Mouse (Mus musculus): Measurements from ENCODE around the gene Ston2.
A peak's percentile ranks its signal among the peaks of the same experiment; 100 is the strongest.

The Ston2 gene

GRCm38 (mm10) chr12:91787959-91788437 lies at the start of gene Ston2:
TSS of gene Ston2 (minus strand) at chr12:91788387.
- DNase-seq (ENCODE audit: low read depth, low spot score): no peak

- DNase-seq (ENCODE audit: low read depth, low spot score): no peak
These were observed 49.3 kb upstream of the Ston2 start for GRCm38 (mm10) chr12:91837401-91838065.

GRCm38 (mm10) chr12:91833939-91834333 lies 45.7 kb upstream of the Ston2 start:
- no peak for DNase-seq (ENCODE audit: low read depth, low spot score)

GRCm38 (mm10) chr12:91833237-91833938 lies 45.2 kb upstream of the Ston2 start:
- no peak for DNase-seq (ENCODE audit: low read depth, low spot score)

GRCm38 (mm10) chr12:91831410-91831809 lies 43.2 kb upstream of the Ston2 start:
- no peak for DNase-seq (ENCODE audit: low read depth, low spot score)

GRCm38 (mm10) chr12:91820461-91820860 lies 32.3 kb upstream of the Ston2 start:
- no peak for DNase-seq (ENCODE audit: low read depth, low spot score)

- DNase-seq (ENCODE audit: low read depth, low spot score): no peak
These were observed 30.5 kb upstream of the Ston2 start for GRCm38 (mm10) chr12:91818726-91819125.

GRCm38 (mm10) chr12:91815990-91816389 lies 27.8 kb upstream of the Ston2 start:
- peak; percentile 51 for DNase-seq (ENCODE audit: low read depth, low spot score)

- no peak for DNase-seq (ENCODE audit: low read depth, low spot score)
These were observed 27.4 kb upstream of the Ston2 start for GRCm38 (mm10) chr12:91815552-91815951.

GRCm38 (mm10) chr12:91808911-91809310 lies 20.7 kb upstream of the Ston2 start:
- DNase-seq (ENCODE audit: low read depth, low spot score): no peak

- no peak for DNase-seq (ENCODE audit: low read depth, low spot score)
These were observed 19.6 kb upstream of the Ston2 start for GRCm38 (mm10) chr12:91807761-91808160.

- DNase-seq (ENCODE audit: low read depth, low spot score): no peak
These were observed 18.9 kb upstream of the Ston2 start for GRCm38 (mm10) chr12:91807095-91807494.

- no peak for DNase-seq (ENCODE audit: low read depth, low spot score)
These were observed 16.1 kb upstream of the Ston2 start for GRCm38 (mm10) chr12:91804262-91804661.

- DNase-seq (ENCODE audit: low read depth, low spot score): no peak
These were observed 15.2 kb upstream of the Ston2 start for GRCm38 (mm10) chr12:91803207-91803932.

- DNase-seq (ENCODE audit: low read depth, low spot score): no peak
These were observed 14.5 kb upstream of the Ston2 start for GRCm38 (mm10) chr12:91802586-91803206.

- no peak for DNase-seq (ENCODE audit: low read depth, low spot score)
These were observed 12.7 kb upstream of the Ston2 start for GRCm38 (mm10) chr12:91800861-91801385.

GRCm38 (mm10) chr12:91799821-91800335 lies 11.7 kb upstream of the Ston2 start:
- no peak for DNase-seq (ENCODE audit: low read depth, low spot score)

- no peak for DNase-seq (ENCODE audit: low read depth, low spot score)
These were observed 11.2 kb upstream of the Ston2 start for GRCm38 (mm10) chr12:91799379-91799773.

- no peak for DNase-seq (ENCODE audit: low read depth, low spot score)
These were observed 10.7 kb upstream of the Ston2 start for GRCm38 (mm10) chr12:91798720-91799378.

GRCm38 (mm10) chr12:91796774-91797173 lies 8.6 kb upstream of the Ston2 start:
- DNase-seq (ENCODE audit: low read depth, low spot score): no peak

- no peak for DNase-seq (ENCODE audit: low read depth, low spot score)
These were observed 5.1 kb upstream of the Ston2 start for GRCm38 (mm10) chr12:91793266-91793665.

Measured in retina, postnatal 7 days (tissue).